Mouse (Mus musculus) liver, adult 2 months (tissue): ENCODE measurements around the gene N4bp1. TPM values are rescaled to one million over a fixed set of nuclear protein-coding genes. Genes with fewer than 3 reads are reported as not detected.

Experiments
- DNase-seq: peaks from one replicate; pipeline ENCODE4 v3.0.0-alpha.2; 2011; ENCODE audit warnings: low read depth, low spot score; ENCODE audit errors: extremely low read depth
- H3K27ac ChIP-seq: fragments of 200-500 bp; replicated peaks from 2 replicates; pipeline ENCODE4 v1.5.1; 2012; ENCODE audit warnings: low read depth, mild to moderate bottlenecking, control low read depth, inconsistent platforms, low read length; ENCODE audit not compliant: insufficient read depth
- H3K27me3 ChIP-seq: fragments of 200-500 bp; 2 replicates; pipeline ENCODE4 v1.6.1; 2012; ENCODE audit warnings: mild to moderate bottlenecking, moderate library complexity, low read length, inconsistent platforms; ENCODE audit not compliant: control insufficient read depth, insufficient read depth
- H3K36me3 ChIP-seq: fragments of 200-500 bp; 2 replicates; pipeline ENCODE4 v1.6.1; 2012; ENCODE audit warnings: low read length, inconsistent platforms; ENCODE audit not compliant: control insufficient read depth, insufficient read depth
- H3K4me1 ChIP-seq: fragments of 200-500 bp; 2 replicates; pipeline ENCODE4 v1.6.1; 2011; ENCODE audit warnings: low read length; ENCODE audit not compliant: control insufficient read depth, insufficient read depth
- H3K4me3 ChIP-seq: fragments of 200-500 bp; 2 replicates; pipeline ENCODE4 v1.5.1; 2011; ENCODE audit warnings: low read depth, mild to moderate bottlenecking, control low read depth, low read length, moderate library complexity; ENCODE audit not compliant: insufficient read depth
- H3K79me2 ChIP-seq: fragments of 200-500 bp; 2 replicates; pipeline ENCODE4 v1.6.1; 2012; ENCODE audit warnings: inconsistent platforms, mild to moderate bottlenecking, low read length, moderate library complexity; ENCODE audit not compliant: control insufficient read depth, insufficient read depth
- H3K9ac ChIP-seq: fragments of 200-500 bp; 2 replicates; pipeline ENCODE4 v1.6.1; 2012; ENCODE audit warnings: low read depth, mild to moderate bottlenecking, control low read depth, inconsistent platforms, low read length
- CTCF ChIP-seq: fragments of 200-500 bp; IDR thresholded peaks from 2 replicates; pipeline ENCODE4 v1.5.1; 2011; ENCODE audit warnings: low read depth, low read length, control low read depth
- POLR2A ChIP-seq: fragments of 200-500 bp; IDR thresholded peaks from 2 replicates; pipeline ENCODE4 v1.6.1; 2011; ENCODE audit warnings: low read length, control low read depth; ENCODE audit not compliant: insufficient read depth; ENCODE audit errors: extremely low read depth
- WGBS: fragments of 180-500 bp; shearing (Covaris S2); methylation state at CpG from one replicate; pipeline ENCODE4 v1.1.7; 2018; 5-methylcytosine and 5-hydroxymethylcytosine counted together
- polyA plus RNA-seq: library from polyadenylated mRNA; depleted of rRNA; stranded (reverse); fragments of >200 nt; gene quantifications from 2 replicates; pipeline ENCODE4 v1.2.3, GENCODE M21; 2012
- total RNA-seq: library from RNA; depleted of rRNA; stranded (reverse); fragments of >200 nt; gene quantifications from 2 replicates; pipeline ENCODE4 v1.2.3, GENCODE M21; 2014

Gene N4bp1
- total and polyA plus RNA-seq, 2 experiments, result 3.5 to 5.1 TPM

GRCm38 (mm10) chr8:86873151-86873550, 11.9 kb downstream of the N4bp1 start:
- no peaks in the 10 kb centered on the region for H3K27me3 ChIP-seq
- peaks cover 45% of the 10 kb centered on the region for H3K79me2 ChIP-seq
- no peaks in the 10 kb centered on the region for H3K36me3 ChIP-seq
- 0 out of 2 replicates have a peak overlapping the region, but pooled peaks have one; percentile 6 for H3K27ac ChIP-seq
- 54% methylated on average over 2 of the region's 2 CpGs for WGBS
- no peak for TF ChIP-seq POLR2A
- H3K4me1 ChIP-seq, result peaks cover 9% of the 10 kb centered on the region
- DNase-seq, result no peak
- no peak overlapping the region for H3K9ac ChIP-seq
- H3K4me3 ChIP-seq, result no peak overlapping the region

GRCm38 (mm10) chr8:86872097-86872815, 12.8 kb downstream of the N4bp1 start:
- H3K4me1 ChIP-seq, result peaks cover 9% of the 10 kb centered on the region
- H3K4me3 ChIP-seq, result no peak overlapping the region
- no peak overlapping the region for H3K27ac ChIP-seq
- 91% methylated on average over 11 of the region's 11 CpGs for WGBS
- H3K79me2 ChIP-seq, result peaks cover 47% of the 10 kb centered on the region
- H3K36me3 ChIP-seq, result no peaks in the 10 kb centered on the region
- H3K27me3 ChIP-seq, result no peaks in the 10 kb centered on the region
- no peak for DNase-seq
- TF ChIP-seq POLR2A (no peak), CTCF (no peak)
- H3K9ac ChIP-seq, result no peak overlapping the region

GRCm38 (mm10) chr8:86871421-86871820, 13.6 kb downstream of the N4bp1 start:
- TF ChIP-seq POLR2A (no peak), CTCF (no peak)
- Histone ChIP-seq H3K36me3 (no peaks in the 10 kb centered on the region), H3K79me2 (peaks cover 44% of the 10 kb centered on the region; the same call in 1 of the 2 replicates), H3K27ac (no peak overlapping the region), H3K4me3 (no peak overlapping the region), H3K9ac (no peak overlapping the region), H3K27me3 (no peaks in the 10 kb centered on the region), H3K4me1 (peaks cover 9% of the 10 kb centered on the region)
- 95% methylated on average over 2 of the region's 2 CpGs for WGBS
- no peak for DNase-seq

- no peak overlapping the region for H3K9ac ChIP-seq
- 79% methylated on average over 2 of the region's 2 CpGs for WGBS
- H3K36me3 ChIP-seq, result no peaks in the 10 kb centered on the region
- H3K27me3 ChIP-seq, result no peaks in the 10 kb centered on the region
- no peak overlapping the region for H3K4me3 ChIP-seq
- no peak overlapping the region for H3K27ac ChIP-seq
- H3K4me1 ChIP-seq, result peaks cover 9% of the 10 kb centered on the region
- peaks cover 45% of the 10 kb centered on the region; the same call in 1 of the 2 replicates for H3K79me2 ChIP-seq
- TF ChIP-seq POLR2A, result no peak
- no peak for TF ChIP-seq CTCF
- no peak for DNase-seq
Measured at GRCm38 (mm10) chr8:86870771-86871170, 14.3 kb downstream of the N4bp1 start.

- peaks cover 37% of the 10 kb centered on the region for H3K79me2 ChIP-seq
- TF ChIP-seq POLR2A, result no peak
- no peak for TF ChIP-seq CTCF
- H3K36me3 ChIP-seq, result no peaks in the 10 kb centered on the region
- 89% methylated on average over 3 of the region's 3 CpGs for WGBS
- H3K27me3 ChIP-seq, result no peaks in the 10 kb centered on the region
- no peak overlapping the region for H3K4me3 ChIP-seq
- no peak overlapping the region for H3K27ac ChIP-seq
- DNase-seq, result no peak
- H3K9ac ChIP-seq, result no peak overlapping the region
- H3K4me1 ChIP-seq, result peaks cover 9% of the 10 kb centered on the region
Measured at GRCm38 (mm10) chr8:86868041-86868440, 17.0 kb downstream of the N4bp1 start.

GRCm38 (mm10) chr8:86864764-86865163, 20.3 kb downstream of the N4bp1 start:
- TF ChIP-seq POLR2A (no peak), CTCF (no peak)
- no peak for DNase-seq
- no peak overlapping the region for H3K9ac ChIP-seq
- H3K4me1 ChIP-seq, result no peaks in the 10 kb centered on the region
- no peak overlapping the region for H3K27ac ChIP-seq
- no peaks in the 10 kb centered on the region for H3K27me3 ChIP-seq
- peaks cover 2% of the 10 kb centered on the region; the same call in 1 of the 2 replicates for H3K36me3 ChIP-seq
- H3K79me2 ChIP-seq, result peaks cover 28% of the 10 kb centered on the region
- 93% methylated on average over 4 of the region's 4 CpGs for WGBS
- H3K4me3 ChIP-seq, result no peak overlapping the region
